Mouse (Mus musculus) intestine, postnatal 0 days (tissue): ENCODE measurements around the gene Chd6. TPM values are rescaled to one million over a fixed set of nuclear protein-coding genes. Genes with fewer than 3 reads are reported as not detected.

ENCODE experiments used
- ATAC-seq: fragments of 200-750 bp; cut with Nextera tagmentation; 2 replicates; pipeline ENCODE4 v1.8.0; 2017; ENCODE audit warnings: mild to moderate bottlenecking, moderate TSS enrichment, moderate library complexity
- H3K27ac ChIP-seq: fragments of 300-500 bp; sonication (generic); 2 replicates; pipeline ENCODE4 v1.5.1; 2014; ENCODE audit warnings: mild to moderate bottlenecking, low read depth, low read length, moderate library complexity
- H3K27me3 ChIP-seq: fragments of 300-500 bp; sonication (generic); replicated peaks from 2 replicates; pipeline ENCODE4 v1.6.1; 2014; ENCODE audit warnings: low read length, mixed read lengths; ENCODE audit not compliant: control insufficient read depth, insufficient read depth
- H3K36me3 ChIP-seq: fragments of 300-500 bp; sonication (generic); 2 replicates; pipeline ENCODE4 v1.6.1; 2014; ENCODE audit warnings: mild to moderate bottlenecking, moderate library complexity; ENCODE audit not compliant: control insufficient read depth, insufficient read depth
- H3K4me1 ChIP-seq: fragments of 300-500 bp; sonication (generic); replicated peaks from 2 replicates; pipeline ENCODE4 v1.6.1; 2014; ENCODE audit warnings: antibody characterized with exemption, low read length, mixed read lengths; ENCODE audit not compliant: control insufficient read depth, insufficient read depth
- H3K4me2 ChIP-seq: fragments of 300-500 bp; sonication (generic); replicated peaks from 2 replicates; pipeline ENCODE4 v1.6.1; 2014; ENCODE audit warnings: low read depth, mild to moderate bottlenecking, moderate library complexity
- H3K4me3 ChIP-seq: fragments of 300-500 bp; sonication (generic); 2 replicates; pipeline ENCODE4 v1.5.1; 2014; ENCODE audit warnings: low read depth, low read length
- H3K9ac ChIP-seq: fragments of 300-500 bp; sonication (generic); 2 replicates; pipeline ENCODE4 v1.6.1; 2014; ENCODE audit warnings: mild to moderate bottlenecking, low read depth, low read length
- H3K9me3 ChIP-seq: fragments of 300-500 bp; sonication (generic); 2 replicates; pipeline ENCODE4 v1.6.1; 2016; ENCODE audit warnings: mixed run types; ENCODE audit not compliant: control insufficient read depth
- CTCF ChIP-seq: sonication (generic); IDR thresholded peaks from 2 replicates; pipeline ENCODE4 v1.5.1; 2016; ENCODE audit warnings: low read depth, mild to moderate bottlenecking, control low read depth, antibody characterized with exemption, moderate library complexity
- WGBS: fragments of 180-500 bp; shearing (Covaris S2); extraction: QIAGEN DNeasy Blood & Tissue Kit; methylation state at CpG from one replicate; pipeline ENCODE4 v1.1.7; 2014; 5-methylcytosine and 5-hydroxymethylcytosine counted together
- polyA plus RNA-seq: library from polyadenylated mRNA; unstranded; fragments of >200 nt; fragmentation: Nextera tagmentation; extraction: Ambion mirVana; gene quantifications from 2 replicates; pipeline ENCODE4 v1.2.1, GENCODE M21; 2015

Chd6 gene
- polyA plus RNA-seq, 1 experiment from 2014 or later: 8.7 TPM

DNA sequence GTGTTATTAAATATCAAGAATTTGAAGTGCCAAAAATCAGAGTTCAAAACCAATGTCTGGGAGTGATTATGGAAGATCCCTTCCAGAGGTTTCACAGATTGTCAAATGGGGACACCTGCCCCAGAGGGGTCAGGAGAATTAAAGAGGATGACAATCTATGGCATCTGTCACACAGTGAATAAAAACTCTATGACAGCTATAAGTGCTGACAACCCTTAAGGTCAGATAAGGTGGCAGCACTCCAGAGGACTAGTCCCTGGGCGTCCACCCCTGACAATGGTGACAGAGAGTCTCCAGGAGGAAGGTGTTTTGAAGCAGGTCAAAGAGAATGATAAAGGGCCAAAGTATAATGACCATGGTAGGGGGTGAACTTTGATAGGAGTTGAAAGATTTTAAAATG, 44.0 kb downstream of the Chd6 start:
- Histone ChIP-seq H3K4me3 (no peak overlapping the region), H3K9me3 (no peaks in the 10 kb centered on the region), H3K27ac (no peak overlapping the region), H3K27me3 (no peaks in the 10 kb centered on the region), H3K9ac (no peak overlapping the region), H3K36me3 (no peaks in the 10 kb centered on the region), H3K4me1 (no peaks in the 10 kb centered on the region), H3K4me2 (no peak overlapping the region)
- no peak for TF ChIP-seq CTCF
- no peak for ATAC-seq
- WGBS: 65% methylated on average over 1 of the region's 1 CpGs

DNA sequence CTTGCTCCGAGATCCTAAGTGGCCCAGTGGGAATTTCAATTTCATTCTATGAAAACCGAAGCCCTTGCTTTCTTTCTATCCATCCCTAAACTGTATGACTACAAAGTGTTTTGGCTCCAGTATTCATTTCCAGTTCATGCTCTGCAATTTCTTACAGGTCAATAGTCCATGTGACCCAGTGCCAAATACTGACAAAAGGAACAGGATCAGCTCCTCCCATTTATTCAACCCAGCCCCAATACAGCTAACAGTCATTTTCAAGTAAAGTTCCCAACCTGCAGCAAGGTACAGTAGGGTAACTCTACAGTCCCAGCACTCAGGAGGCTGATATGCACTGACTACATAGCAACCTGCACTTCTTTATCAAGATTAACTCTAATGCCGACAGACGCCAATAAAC, 50.0 kb downstream of the Chd6 start:
- H3K27me3 ChIP-seq: no peaks in the 10 kb centered on the region
- WGBS: 86% methylated on average over 4 of the region's 4 CpGs
- H3K4me2 ChIP-seq: no peak overlapping the region
- no peak for ATAC-seq
- no peak overlapping the region for H3K4me3 ChIP-seq
- no peaks in the 10 kb centered on the region for H3K9me3 ChIP-seq
- H3K9ac ChIP-seq: no peak overlapping the region
- H3K27ac ChIP-seq: no peak overlapping the region
- H3K4me1 ChIP-seq: no peaks in the 10 kb centered on the region
- TF ChIP-seq CTCF: no peak
- no peaks in the 10 kb centered on the region for H3K36me3 ChIP-seq

DNA sequence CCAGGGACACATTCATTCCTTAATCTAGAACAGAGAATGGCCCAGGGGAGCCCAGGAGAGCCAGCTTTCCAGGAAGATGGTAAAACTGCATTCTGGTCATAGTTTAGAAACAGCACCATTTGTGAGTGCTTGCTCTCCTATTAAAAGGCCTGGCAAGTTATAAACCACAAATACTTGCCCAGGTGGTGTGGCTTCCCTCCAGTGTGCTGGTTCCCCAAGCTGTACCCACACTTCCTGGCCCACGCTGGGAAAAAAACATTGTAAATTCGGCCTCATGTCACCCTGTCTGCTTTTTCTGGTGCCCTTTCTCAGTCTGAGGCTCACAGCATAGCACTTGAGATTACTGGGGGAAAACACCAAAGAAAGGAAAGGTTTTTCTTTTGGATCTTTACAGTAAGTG, 55.1 kb downstream of the Chd6 start:
- no peak overlapping the region for H3K4me3 ChIP-seq
- no peak for TF ChIP-seq CTCF
- WGBS: 86% methylated on average over 2 of the region's 2 CpGs
- H3K9me3 ChIP-seq: no peaks in the 10 kb centered on the region
- no peak overlapping the region for H3K27ac ChIP-seq
- no peaks in the 10 kb centered on the region for H3K4me1 ChIP-seq
- H3K27me3 ChIP-seq: no peaks in the 10 kb centered on the region
- ATAC-seq: no peak
- no peak overlapping the region for H3K9ac ChIP-seq
- no peak overlapping the region for H3K4me2 ChIP-seq
- H3K36me3 ChIP-seq: 0 out of 2 replicates have a peak, but pooled peaks cover 4% of the 10 kb centered on the region

DNA sequence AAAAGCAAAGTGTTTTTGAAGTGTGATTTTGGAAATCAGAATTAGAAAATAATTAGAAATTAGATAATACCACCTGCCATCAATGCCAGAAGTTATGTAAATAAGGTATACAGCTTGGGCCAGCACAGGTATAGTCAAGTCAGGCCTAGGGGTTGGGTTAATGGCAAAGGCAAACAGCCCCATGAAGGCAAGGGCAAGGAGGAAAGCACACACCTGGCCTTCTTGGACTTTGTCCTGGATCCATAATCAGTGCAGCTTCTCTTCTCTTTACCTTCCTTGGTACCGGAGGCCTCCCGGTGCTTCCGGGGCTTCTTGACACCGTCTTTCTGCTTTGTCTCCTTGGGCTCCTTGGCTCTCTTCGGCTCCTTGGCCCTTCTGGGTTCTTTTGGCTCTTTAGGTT, 56.7 kb downstream of the Chd6 start:
- Histone ChIP-seq H3K4me1 (no peaks in the 10 kb centered on the region), H3K36me3 (0 out of 2 replicates have a peak, but pooled peaks cover 6% of the 10 kb centered on the region), H3K4me2 (no peak overlapping the region), H3K4me3 (no peak overlapping the region), H3K27ac (no peak overlapping the region), H3K27me3 (no peaks in the 10 kb centered on the region), H3K9me3 (no peaks in the 10 kb centered on the region), H3K9ac (no peak overlapping the region)
- WGBS: 39% methylated on average over 5 of the region's 5 CpGs
- ATAC-seq: peak; percentile 86
- no peak for TF ChIP-seq CTCF

DNA sequence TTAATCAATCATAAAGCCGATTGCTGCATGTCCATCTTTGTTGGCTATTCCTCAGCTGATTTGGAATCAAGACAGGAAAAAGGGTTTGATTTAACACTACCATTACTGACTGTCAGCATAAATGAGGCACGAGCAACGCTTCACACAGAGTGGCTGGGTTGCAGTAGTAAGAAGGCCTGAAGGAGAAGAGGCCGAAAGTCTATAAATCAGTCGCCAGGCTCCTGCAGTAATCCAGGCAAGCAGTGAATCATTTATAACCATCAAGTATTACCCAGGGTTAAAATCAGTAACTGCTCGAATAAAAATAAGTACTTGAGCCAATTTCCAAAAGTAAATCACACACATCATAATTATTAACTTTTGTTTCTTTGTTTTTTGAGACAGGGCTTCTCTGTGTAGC, 59.4 kb downstream of the Chd6 start:
- Histone ChIP-seq H3K9me3 (no peaks in the 10 kb centered on the region), H3K27ac (no peak overlapping the region), H3K4me1 (no peaks in the 10 kb centered on the region), H3K4me3 (no peak overlapping the region), H3K27me3 (no peaks in the 10 kb centered on the region), H3K4me2 (no peak overlapping the region), H3K36me3 (peaks cover 9% of the 10 kb centered on the region; the same call in 1 of the 2 replicates), H3K9ac (no peak overlapping the region)
- no peak for ATAC-seq
- 46% methylated on average over 6 of the region's 6 CpGs for WGBS
- no peak for TF ChIP-seq CTCF

DNA sequence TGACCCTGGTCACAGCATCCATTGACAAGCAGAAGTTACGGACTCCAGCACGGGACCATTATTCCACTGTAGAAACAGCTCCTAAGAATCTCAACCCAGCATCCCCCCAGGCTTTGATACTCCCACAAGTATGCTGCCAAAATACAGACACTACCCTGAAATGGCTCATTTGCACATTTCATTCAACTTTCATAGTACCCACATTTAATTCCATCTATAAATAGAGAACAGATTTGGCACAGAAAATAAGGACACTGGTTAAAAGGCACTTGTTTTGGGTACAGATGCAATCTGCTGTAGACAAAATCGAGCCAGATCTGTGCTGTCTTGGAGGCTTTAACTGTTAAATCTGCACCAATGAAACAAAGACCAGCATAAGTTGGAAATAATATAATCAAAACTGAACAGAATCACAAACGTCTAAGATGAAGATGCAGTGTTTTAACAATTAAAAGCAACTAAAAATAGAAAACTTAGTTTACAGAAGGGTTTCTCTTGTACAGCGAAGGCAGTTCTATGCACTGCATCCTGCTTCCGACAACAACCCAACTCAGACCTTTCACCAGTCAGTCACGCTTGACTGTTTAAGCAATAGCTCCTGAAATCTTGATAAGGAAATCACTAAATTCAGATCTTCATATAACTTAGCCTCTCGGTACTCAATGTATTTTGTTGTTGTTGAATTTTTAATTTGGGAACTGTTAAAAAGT, 64.2 kb downstream of the Chd6 start:
- Histone ChIP-seq H3K36me3 (peaks cover 19% of the 10 kb centered on the region; the same call in 1 of the 2 replicates), H3K9ac (no peak overlapping the region), H3K9me3 (no peaks in the 10 kb centered on the region), H3K4me1 (no peaks in the 10 kb centered on the region), H3K4me2 (no peak overlapping the region), H3K27ac (no peak overlapping the region), H3K4me3 (no peak overlapping the region), H3K27me3 (no peaks in the 10 kb centered on the region)
- ATAC-seq: no peak
- WGBS: 79% methylated on average over 8 of the region's 8 CpGs
- TF ChIP-seq CTCF: no peak
